Mouse (Mus musculus): ENCODE measurements at regions not wholly inside any gene's neighbourhood (a gene's known extent, or its start where the extent isn't known, plus 50 kb on each side); places are given as distances from the start of the nearest gene placed in this dataset.

DNA sequence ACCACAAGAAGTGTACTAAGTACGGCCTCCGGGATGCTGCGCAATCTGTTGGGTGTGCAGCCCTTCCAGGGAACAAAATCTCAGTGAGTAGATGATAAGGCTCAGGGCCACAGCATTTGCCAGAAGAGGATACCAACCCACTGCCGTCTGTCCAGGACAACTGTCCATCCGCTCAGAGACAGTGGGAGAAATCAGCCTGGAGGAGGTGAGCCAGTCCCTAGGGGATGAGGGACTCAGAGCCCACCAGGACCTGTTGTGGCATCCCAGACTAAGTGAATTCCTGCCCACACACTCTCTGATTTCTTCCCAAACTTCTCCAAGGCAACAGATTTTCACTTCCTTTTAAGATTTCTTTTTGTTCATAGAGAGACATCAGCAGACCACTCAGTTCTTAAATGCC is 158.8 kb downstream of the Bcl11b start:
- no peak for TF ChIP-seq POLR2A (IDR thresholded peaks at IDR 0.05; ENCODE audit: low read depth, low read length)
- no peak for TF ChIP-seq CTCF (IDR thresholded peaks at IDR 0.05; ENCODE audit: extremely low read depth, insufficient read depth, insufficient read length, insufficient replicate concordance)
